Mouse (Mus musculus) testis, adult 2 months (tissue): ENCODE results near the gene Fut4.

Experiments
- CTCF ChIP-seq: fragments of 200-500 bp; IDR thresholded peaks from 2 replicates; pipeline ENCODE4 v1.5.1; 2012; ENCODE audit warnings: low read depth, mild to moderate bottlenecking, inconsistent platforms, low read length, moderate library complexity; ENCODE audit not compliant: control insufficient read depth, insufficient read depth, insufficient replicate concordance
- POLR2A ChIP-seq: fragments of 200-500 bp; IDR thresholded peaks from 2 replicates; pipeline ENCODE4 v1.6.1; 2012; ENCODE audit warnings: low read depth, mild to moderate bottlenecking, inconsistent platforms, low read length, moderate library complexity; ENCODE audit not compliant: control insufficient read depth

DNA sequence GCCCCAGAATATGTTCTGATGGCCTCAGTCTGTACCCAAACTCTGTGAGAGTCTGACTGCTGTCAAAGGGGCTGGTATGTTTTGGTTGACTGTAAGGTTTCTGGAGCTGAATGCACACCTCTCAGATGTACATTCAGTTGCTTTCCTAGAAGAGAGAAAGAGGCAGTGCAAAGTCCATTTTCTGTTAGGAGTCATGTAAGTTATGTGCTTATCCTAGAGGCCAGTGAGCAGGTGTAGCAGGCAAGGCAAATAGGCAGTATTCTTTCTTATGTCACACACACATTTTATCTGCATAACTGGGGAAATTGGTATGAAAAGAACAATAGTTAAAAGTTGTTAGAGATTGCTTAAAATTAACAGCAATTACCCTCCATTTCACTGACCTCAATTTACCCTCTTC lies 1.8 kb upstream of the Fut4 start:
- no peak for TF ChIP-seq POLR2A
- no peak for TF ChIP-seq CTCF
